Mouse (Mus musculus) induced T-regulatory cell, adult 2 months (primary cell): Measurements from ENCODE around the gene Slf2.

ENCODE experiments used
- DNase-seq: peaks from one replicate; pipeline ENCODE4 v3.0.0-alpha.2; 2012; ENCODE audit warnings: low read depth

Gene Slf2

DNA sequence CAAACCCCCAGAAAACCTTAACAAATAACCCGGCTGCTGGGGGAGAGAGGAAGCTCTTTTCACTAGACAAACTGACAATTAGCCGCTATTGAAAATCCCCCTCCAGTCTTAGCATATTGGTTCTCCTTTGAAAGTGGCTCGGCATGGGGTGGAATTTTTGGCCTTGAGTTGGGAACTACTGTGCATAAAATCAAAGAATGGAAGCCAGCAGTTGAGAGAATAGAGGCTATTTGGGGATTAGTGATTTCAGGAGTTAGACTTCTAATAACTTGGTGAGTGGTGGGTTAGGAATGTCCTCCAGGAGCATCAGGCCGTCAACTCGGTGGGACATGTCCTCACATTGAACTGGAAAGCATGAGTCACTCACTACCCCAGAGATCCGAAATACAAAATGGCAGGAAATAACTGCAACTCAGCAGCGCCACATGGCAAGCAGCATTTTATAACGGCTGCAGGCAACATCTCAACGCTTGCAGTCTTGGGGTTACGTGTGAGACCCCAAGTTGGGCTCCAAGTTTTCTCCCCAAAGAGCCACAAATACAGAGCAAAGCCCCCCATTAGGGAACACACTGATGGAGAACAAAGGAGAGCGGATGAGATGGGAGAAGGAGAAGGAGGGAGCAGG is 22.0 kb upstream of the Slf2 start:
- DNase-seq = no peak

- DNase-seq = no peak
Measured at GRCm38 (mm10) chr19:44914481-44915249, 16.3 kb upstream of the Slf2 start.

- DNase-seq = no peak
Measured at GRCm38 (mm10) chr19:44918171-44918570, 12.8 kb upstream of the Slf2 start.

DNA sequence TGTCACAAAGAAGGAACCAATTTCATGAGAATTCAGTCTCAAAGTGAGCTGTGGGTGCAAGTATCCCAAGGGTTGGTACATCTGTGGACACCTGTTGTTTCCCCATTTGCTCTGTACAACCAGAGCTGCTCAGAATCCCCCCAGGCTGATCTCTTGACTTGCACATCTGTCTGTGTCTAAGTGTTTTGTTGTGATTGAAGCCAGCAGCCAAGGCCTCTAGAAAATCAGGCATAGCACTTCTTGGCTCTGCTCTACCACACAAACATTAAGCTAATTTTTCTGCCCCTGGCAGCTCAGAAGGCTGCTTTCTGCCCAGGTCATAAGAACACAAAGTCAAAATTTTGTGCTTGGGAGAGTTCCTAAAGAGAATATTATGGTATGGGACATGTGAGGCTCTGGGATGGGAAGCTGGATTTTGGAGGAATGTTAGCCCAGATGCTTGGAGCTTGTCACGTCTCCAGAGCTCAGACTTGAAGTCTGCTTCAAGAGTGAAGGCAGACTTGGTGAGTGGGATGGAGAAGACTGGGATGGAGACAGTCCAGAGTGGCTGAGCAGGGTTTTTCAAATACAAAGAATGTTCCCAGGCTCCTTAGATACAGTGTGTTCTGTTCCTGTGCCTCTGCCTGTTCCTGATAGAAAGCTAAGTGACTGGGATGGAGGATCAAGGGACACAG is 9.3 kb upstream of the Slf2 start:
- DNase-seq = no peak

- DNase-seq = no peak
Measured at GRCm38 (mm10) chr19:44922521-44922920, 8.4 kb upstream of the Slf2 start.

GRCm38 (mm10) chr19:44924699-44925098 is 6.3 kb upstream of the Slf2 start:
- DNase-seq = no peak

DNA sequence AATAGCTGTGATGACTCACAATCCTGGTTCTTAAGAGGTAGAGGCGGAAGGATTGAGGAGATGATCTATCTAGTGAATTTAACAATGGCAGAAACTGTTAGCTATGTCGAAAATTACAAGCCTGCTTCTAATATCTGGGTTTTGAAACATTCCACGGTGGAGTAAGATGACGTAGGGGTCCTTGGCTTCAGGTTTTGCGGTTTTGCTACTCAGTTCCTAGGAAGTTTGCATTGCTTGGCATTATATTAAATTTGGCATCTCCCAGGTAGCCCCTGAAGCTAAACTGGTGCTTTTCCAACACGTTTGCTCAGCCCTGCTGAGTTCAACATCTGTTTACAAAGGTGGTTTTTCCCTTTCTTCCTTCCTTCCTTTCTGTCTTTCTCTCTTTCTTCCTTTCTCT is 4.2 kb upstream of the Slf2 start:
- DNase-seq = no peak

DNA sequence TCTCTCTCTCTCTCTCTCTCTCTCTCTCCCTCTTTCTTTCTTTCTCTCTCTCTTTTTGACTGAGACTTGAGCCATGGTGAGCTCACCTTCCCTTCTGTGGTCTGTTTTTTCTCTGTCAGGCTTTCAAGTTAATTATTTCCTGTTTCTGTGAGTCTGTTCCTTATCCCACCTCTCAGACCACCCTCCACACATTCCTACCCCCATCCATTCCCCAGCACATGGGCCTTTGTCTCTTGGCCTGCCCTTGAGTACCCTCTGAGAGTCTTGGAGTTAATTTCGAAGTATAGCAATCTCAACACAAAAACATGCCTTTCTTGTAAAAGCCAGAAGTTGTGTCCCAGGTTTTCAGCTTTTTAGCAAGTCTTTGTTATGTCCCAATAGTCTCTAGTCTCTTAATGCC is 3.7 kb upstream of the Slf2 start:
- no peak for DNase-seq

- no peak for DNase-seq
Measured at GRCm38 (mm10) chr19:44928185-44928584, 2.8 kb upstream of the Slf2 start.

- DNase-seq = no peak
Measured at GRCm38 (mm10) chr19:44929251-44929650, 1.7 kb upstream of the Slf2 start.

- no peak for DNase-seq
Measured at GRCm38 (mm10) chr19:44929663-44930062, 1.3 kb upstream of the Slf2 start.

DNA sequence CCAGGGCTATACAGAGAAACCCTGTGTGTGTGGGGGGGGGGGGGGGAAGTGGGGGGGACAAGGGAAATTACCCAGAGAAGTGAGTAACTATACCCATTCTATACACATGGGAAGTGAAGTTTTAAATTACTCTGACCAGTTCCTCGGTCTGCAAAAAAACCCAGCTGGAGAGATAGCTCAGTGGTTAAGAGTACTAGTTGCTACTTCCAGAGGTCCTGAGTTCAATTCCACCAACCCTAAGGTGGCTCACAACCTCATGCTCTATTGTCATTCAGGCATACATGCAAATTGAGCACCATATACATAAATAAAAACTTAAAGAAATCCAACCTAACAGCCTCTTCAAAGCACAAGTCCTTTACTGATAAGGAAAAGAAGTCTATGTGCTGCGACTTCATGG is 829 bp upstream of the Slf2 start:
- no peak for DNase-seq

DNA sequence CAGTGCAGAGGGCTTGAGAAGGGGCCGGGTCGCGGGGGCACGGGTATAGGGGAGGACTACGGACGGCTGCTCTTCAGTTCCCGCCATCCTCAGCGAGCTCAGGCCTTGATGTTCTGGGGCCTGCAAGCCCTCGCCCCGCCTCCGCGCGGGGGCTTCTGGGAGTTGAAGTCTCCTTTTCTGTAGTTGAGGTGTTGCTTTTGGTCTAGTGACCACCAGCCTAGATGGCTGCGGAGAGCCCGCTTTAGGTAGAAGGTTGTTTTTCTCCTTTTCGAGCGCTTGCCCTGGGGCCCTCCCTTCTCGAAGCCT is 456 bp downstream of the Slf2 start:
- DNase-seq = peak; percentile 93

DNA sequence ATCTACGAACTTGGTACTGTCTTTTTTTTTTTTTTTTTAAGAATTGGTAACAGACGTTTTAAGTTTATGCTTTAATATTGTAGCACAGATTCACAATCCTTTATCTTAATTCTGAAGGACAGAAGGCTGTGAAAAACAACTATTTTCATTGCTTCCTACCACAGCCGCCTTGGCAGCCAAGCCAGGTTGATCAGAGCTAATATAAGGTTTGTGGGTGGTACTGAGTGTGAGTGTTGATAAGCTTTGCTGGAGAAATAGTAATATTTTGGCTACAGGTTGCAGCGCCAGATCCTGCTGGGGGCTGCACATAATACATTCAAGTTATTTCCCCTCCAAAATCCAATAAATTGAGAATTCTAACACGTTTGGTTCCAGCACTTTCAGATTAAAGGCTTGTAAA is 1.1 kb downstream of the Slf2 start:
- no peak for DNase-seq

GRCm38 (mm10) chr19:44933136-44933535 is 2.2 kb downstream of the Slf2 start:
- no peak for DNase-seq

- DNase-seq = no peak
Measured at GRCm38 (mm10) chr19:44959633-44960032, 28.7 kb downstream of the Slf2 start.

DNA sequence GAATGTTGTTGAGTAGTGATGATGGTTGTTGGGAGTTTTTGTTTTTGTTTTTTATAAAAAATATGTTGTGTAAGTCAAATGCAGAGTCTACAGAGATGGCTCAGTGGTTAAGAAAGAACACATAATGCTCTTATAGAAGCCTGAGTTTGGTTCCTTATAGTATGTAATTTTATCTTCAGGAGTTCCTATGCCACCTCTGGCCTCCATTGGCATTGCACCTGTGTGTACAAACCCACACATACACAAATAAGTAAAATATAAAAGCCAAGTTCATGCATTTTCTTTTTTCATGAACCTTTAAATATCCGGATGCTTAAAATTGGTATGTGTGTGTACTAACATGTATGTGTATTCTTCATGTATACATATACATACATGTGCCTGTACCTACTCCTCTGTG is 35.0 kb downstream of the Slf2 start:
- no peak for DNase-seq

- DNase-seq = no peak
Measured at GRCm38 (mm10) chr19:44968329-44968728, 37.4 kb downstream of the Slf2 start.

- DNase-seq = no peak
Measured at GRCm38 (mm10) chr19:44976636-44977035, 45.7 kb downstream of the Slf2 start.

GRCm38 (mm10) chr19:44977148-44977547 is 46.2 kb downstream of the Slf2 start:
- no peak for DNase-seq

- no peak for DNase-seq
Measured at GRCm38 (mm10) chr19:44980787-44981186, 49.8 kb downstream of the Slf2 start.

- no peak for DNase-seq
Measured at GRCm38 (mm10) chr19:44982477-44983115, 51.6 kb downstream of the Slf2 start.

DNA sequence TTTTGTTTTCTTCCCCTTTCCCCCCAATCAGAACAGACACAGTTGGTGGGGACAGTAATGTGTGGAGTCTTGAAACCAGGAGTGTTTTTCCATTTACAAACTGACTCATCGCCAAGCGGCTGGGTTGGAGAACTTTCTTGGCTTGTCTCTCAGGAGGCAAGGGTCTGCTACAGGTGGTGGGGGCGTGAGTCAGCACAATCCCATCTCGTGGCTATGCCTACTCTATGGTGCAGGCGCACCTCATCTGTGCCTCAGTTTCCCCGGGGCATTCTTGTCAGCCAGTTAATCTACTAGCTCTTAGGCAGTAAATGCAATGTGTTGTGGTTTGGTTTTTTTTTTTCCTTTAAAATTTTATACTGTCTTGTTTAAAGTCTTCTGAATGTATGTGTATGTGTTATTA is 52.4 kb downstream of the Slf2 start:
- DNase-seq = no peak
